Mouse (Mus musculus): ENCODE data around the gene Tspan5. TPM values are rescaled to one million over a fixed set of nuclear protein-coding genes. Genes with fewer than 3 reads are reported as not detected.

Tspan5 gene
- 96.6 and 110 TPM in 2 replicates for polyA plus RNA-seq (2015; fragmentation: Nextera tagmentation; extraction: Ambion mirVana)

DNA sequence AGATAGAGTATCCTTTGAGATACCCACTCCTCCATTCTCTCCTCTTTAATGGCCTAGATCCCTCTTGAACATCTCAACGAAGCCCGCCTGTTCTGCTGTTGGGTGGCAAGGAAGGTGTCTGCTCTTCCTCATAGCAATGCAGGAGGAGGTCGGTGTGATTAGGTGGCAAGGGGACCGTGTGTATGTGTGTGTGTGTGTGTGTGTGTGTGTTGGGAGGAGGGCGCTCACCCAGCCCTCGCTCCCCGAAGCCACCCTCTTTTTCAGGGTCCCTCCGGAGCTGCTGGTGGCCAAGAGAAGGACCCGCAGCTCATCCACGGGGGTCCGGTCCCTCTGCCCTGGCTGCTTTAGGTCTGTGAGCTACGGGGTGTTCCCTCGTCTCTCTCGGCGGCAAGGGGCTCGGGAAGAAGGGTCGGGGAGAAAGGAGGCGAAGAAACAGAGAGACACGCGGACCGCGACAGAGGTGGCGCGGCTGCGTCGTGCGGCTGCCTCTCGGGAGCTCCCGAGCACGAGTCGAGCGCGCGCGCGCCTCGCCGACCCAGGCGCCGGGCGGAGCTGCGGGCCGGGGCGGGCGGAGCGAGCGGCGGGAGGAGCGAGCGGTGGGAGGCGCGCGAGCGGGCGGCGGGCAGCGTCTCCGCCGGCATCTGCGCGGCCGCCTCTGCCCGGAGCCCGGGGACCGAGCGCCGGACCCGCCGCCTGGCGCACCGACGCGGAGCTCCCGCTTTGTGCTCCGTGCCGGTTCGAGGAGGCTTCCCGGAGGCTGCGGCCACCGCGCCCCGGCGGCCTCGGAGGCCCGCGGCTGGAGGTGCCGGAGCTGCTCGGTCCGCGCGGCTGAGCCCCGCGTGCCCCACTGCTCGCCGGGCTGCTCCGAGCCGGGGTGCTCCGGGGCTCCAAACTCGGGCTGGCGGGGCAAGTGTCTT is at the start of gene Tspan5:
Tspan5 (plus strand) TSS at position 547 of the 917 bp plus-strand sequence.

Other genes with a start within 250 kb of the Tspan5 start
- 243 and 261 TPM in 2 replicates for gene Eif4e, start 216.0 kb upstream of the Tspan5 start, polyA plus RNA-seq (2015; fragmentation: Nextera tagmentation; extraction: Ambion mirVana)

All from neural tube, postnatal 0 days (tissue).